Mouse (Mus musculus) liver, embryonic 11.5 days (tissue): ENCODE data around the gene Naa20. TPM values are rescaled to one million over a fixed set of nuclear protein-coding genes. Genes with fewer than 3 reads are reported as not detected.
"Not testable (repeated sequence)": the region's sequence is repeated elsewhere in the genome, so short reads cannot be mapped to it uniquely, and the experiment has no call there.

ENCODE experiments used
- ATAC-seq: fragments of 200-750 bp; cut with Nextera tagmentation; replicated peaks from 2 replicates; pipeline ENCODE4 v1.8.0; 2017; ENCODE audit warnings: moderate number of reproducible peaks, mild to moderate bottlenecking, moderate TSS enrichment, moderate library complexity; ENCODE audit not compliant: low FRiP score
- DNase-seq: peaks from one replicate; pipeline ENCODE4 v3.0.0-alpha.2; 2017; ENCODE audit warnings: low spot score
- H3K27ac ChIP-seq: fragments of 300-500 bp; sonication (generic); 2 replicates; pipeline ENCODE4 v1.5.1; 2014; ENCODE audit warnings: mild to moderate bottlenecking, low read depth, low read length, control low read depth
- H3K27me3 ChIP-seq: fragments of 300-500 bp; sonication (generic); replicated peaks from 2 replicates; pipeline ENCODE4 v1.6.1; 2014; ENCODE audit warnings: low read length, mixed read lengths; ENCODE audit not compliant: control insufficient read depth, insufficient read depth
- H3K36me3 ChIP-seq: fragments of 300-500 bp; sonication (generic); 2 replicates; pipeline ENCODE4 v1.6.1; 2014; ENCODE audit warnings: mild to moderate bottlenecking, low read length, moderate library complexity, mixed read lengths; ENCODE audit not compliant: control insufficient read depth, insufficient read depth
- H3K4me1 ChIP-seq: fragments of 300-500 bp; sonication (generic); replicated peaks from 2 replicates; pipeline ENCODE4 v1.6.1; 2014; ENCODE audit warnings: low read length, mixed read lengths; ENCODE audit not compliant: control insufficient read depth, insufficient read depth
- H3K4me2 ChIP-seq: fragments of 300-500 bp; sonication (generic); 2 replicates; pipeline ENCODE4 v1.6.1; 2014; ENCODE audit warnings: mild to moderate bottlenecking, control low read depth, moderate library complexity
- H3K4me3 ChIP-seq: fragments of 300-500 bp; sonication (generic); 2 replicates; pipeline ENCODE4 v1.5.1; 2014; ENCODE audit warnings: low read depth, low read length, control low read depth
- H3K9ac ChIP-seq: fragments of 300-500 bp; sonication (generic); 2 replicates; pipeline ENCODE4 v1.6.1; 2014; ENCODE audit warnings: low read depth, low read length, control low read depth
- H3K9me3 ChIP-seq: fragments of 300-500 bp; sonication (generic); 2 replicates; pipeline ENCODE4 v1.6.1; 2016; ENCODE audit warnings: low read length, inconsistent platforms, mixed read lengths; ENCODE audit not compliant: control insufficient read depth
- WGBS: fragments of 180-500 bp; shearing (Covaris S2); extraction: QIAGEN DNeasy Blood & Tissue Kit; methylation state at CpG from one replicate; pipeline ENCODE4 v1.1.7; 2014; 5-methylcytosine and 5-hydroxymethylcytosine counted together
- polyA plus RNA-seq: library from polyadenylated mRNA; unstranded; fragments of >200 nt; fragmentation: Nextera tagmentation; extraction: Ambion mirVana; gene quantifications from 2 replicates; pipeline ENCODE4 v1.2.1, GENCODE M21; 2014

Gene Naa20
- polyA plus RNA-seq, 1 experiment from 2014 or later, result 156 TPM

DNA sequence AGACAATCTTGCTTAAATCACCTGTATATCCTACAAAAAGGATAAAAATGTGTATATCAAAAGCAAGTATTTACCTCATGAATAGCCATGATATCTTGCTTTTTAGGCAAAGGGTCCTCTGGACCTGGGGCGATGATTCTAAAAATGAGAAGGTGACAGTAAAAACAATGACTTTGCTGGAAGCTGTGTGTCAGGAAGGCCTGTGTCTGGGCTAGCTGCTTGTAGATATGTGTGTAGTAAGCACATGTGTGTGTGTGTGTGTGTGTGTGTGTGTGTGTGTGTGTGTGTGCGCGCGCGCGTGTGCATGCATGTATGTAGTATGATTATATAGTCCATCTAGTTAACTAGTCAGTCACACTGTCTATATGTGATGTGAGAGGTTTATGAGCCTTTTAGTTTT lies 8.1 kb upstream of the Naa20 start:
- ATAC-seq, result no peak
- Histone ChIP-seq H3K9ac (no peak overlapping the region), H3K9me3 (no peaks in the 10 kb centered on the region), H3K27me3 (no peaks in the 10 kb centered on the region), H3K4me2 (no peak overlapping the region), H3K4me1 (no peaks in the 10 kb centered on the region), H3K36me3 (no peaks in the 10 kb centered on the region), H3K27ac (no peak overlapping the region), H3K4me3 (no peak overlapping the region)
- DNase-seq, result no peak
- 96% methylated on average over 6 of the region's 6 CpGs for WGBS

DNA sequence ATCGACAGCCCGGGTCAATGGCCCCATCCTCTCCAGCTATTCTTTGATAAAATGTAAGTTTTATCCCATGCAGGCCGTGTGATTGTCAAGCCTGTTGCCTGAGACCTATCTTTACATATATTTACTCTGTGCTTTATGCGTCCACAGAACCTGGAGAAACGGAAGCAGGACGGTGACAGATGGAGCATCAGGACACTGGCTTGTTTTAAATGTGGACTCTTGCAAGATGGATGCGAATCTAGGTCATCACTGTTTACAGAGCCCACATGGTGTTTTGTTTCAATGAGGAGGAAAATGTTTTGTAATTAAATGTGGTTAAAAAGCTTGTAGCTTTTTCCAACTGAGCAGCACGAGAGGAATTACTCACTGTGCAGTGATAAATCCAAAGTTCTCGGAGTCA lies 3.8 kb upstream of the Naa20 start:
- Histone ChIP-seq H3K36me3 (no peaks in the 10 kb centered on the region), H3K4me2 (no peak overlapping the region), H3K9me3 (no peaks in the 10 kb centered on the region), H3K9ac (no peak overlapping the region), H3K27ac (no peak overlapping the region), H3K4me3 (no peak overlapping the region), H3K4me1 (no peaks in the 10 kb centered on the region), H3K27me3 (no peaks in the 10 kb centered on the region)
- 79% methylated on average over 9 of the region's 9 CpGs for WGBS
- ATAC-seq, result no peak
- no peak for DNase-seq

DNA sequence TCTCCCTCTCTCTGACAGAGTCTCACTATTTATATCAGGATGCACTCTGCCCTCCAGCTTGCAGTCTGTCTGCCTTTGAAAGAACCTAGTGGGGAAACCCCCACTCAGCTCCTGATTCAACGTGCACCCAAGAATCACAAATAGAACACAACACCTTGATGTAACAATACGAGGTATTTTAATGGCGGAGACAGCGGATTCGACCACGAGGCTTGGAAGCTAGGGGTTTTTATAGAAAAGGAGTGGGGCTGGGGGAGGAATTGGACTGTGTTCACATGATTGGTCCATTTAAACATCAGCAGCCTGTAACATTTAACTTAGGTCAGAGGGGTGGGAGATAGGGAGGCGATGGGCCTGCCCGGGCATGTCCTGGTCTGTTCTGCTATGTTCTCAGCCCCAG lies 1.6 kb upstream of the Naa20 start:
- DNase-seq, H3K9me3 ChIP-seq, H3K27me3 ChIP-seq, H3K27ac ChIP-seq, H3K4me2 ChIP-seq, ATAC-seq, H3K4me3 ChIP-seq, H3K36me3 ChIP-seq, H3K9ac ChIP-seq: not testable (repeated sequence)
- H3K4me1 ChIP-seq, result peaks cover 11% of the 10 kb centered on the region
- WGBS, result 70% methylated on average over 7 of the region's 8 CpGs

DNA sequence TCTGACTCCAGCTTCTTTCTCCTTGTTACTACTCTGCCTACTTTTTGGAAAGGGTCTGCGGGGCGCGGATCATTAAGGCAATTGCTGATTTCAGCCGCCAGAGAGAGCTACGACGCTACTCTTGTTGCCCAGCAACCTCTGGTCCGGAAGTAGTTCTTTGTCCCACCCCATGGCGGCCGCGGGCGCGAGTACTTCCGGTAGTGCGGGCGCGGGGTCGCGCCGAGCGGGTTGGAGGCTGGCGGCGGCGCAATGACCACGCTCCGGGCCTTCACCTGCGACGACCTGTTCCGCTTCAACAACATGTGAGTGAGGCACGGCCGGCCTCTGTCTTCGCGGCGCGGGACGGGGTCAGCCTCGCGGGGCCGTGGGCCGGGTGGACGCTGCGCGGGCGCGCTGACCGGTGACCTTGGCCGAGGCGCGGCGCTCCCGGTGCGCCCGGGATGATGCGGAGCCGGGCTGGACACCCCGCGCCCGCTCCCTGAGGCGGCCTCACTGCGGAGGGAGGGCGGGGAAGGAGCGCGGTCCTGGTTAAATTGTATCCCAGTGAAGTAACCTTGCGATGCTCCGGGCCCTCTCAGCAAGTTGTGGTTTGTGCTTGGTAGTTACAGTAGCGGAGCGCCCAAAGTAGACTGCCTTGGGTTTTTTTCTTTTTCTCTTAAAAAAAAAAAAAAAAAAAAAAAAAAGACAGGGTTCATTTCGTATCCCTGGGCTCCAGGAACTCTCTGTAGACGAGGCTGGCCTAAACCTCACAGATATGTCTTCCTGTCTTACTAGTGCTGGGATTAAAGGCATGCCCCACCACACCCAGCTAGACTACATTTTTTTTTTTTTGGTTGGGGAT lies 1.4 kb downstream of the Naa20 start:
- peak overlapping the region; percentile 90 for H3K9ac ChIP-seq
- H3K4me1 ChIP-seq, result peaks cover 13% of the 10 kb centered on the region
- peak overlapping the region; percentile 94 for H3K4me3 ChIP-seq
- under 1% methylated on average over 68 of the region's 68 CpGs for WGBS
- no peaks in the 10 kb centered on the region for H3K9me3 ChIP-seq
- H3K27ac ChIP-seq, result peak overlapping the region; percentile 86
- H3K36me3 ChIP-seq, result 0 out of 2 replicates have a peak, but pooled peaks cover 3% of the 10 kb centered on the region
- DNase-seq (peak; percentile 87), ATAC-seq (peak; percentile 94)
- H3K27me3 ChIP-seq, result no peaks in the 10 kb centered on the region
- peak overlapping the region; percentile 77 for H3K4me2 ChIP-seq

DNA sequence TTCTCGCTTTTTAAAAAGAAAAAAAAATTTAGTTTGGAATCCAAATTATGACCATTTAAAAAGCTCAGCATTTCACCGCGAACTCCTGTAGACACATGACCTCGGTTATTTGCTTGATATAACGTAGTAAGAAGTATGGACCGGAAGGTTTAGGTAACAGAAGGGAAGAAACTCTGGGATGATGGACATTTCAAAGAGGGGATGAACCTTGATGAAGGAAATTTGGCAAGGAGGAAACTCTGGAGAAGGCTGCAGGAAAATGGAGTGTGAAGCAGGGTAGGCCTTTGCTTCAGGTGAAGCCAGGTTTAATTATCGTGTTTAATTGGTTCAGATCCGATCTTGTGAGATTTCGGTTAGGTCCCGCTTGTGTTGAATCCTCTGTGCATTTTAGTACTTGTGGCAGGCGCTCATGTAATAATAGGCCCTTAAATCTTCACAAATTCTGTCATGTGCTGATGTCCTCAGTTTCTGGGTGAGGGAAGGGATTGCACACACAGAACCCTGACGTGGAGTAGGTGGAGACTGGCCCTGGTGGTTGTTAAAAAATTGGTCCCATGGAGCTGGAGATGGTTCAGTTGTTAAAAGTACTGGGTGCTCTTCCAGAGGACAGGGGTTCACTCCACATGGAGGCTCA lies 2.2 kb downstream of the Naa20 start:
- H3K27ac ChIP-seq, result no peak overlapping the region; the same call in 1 of the 2 replicates
- H3K36me3 ChIP-seq, result peaks cover 7% of the 10 kb centered on the region
- H3K4me2 ChIP-seq, result peak overlapping the region; percentile 77
- 27% methylated on average over 12 of the region's 12 CpGs for WGBS
- no peak for ATAC-seq
- H3K27me3 ChIP-seq, result no peaks in the 10 kb centered on the region
- peak overlapping the region; percentile 94 for H3K4me3 ChIP-seq
- no peak for DNase-seq
- H3K4me1 ChIP-seq, result peaks cover 13% of the 10 kb centered on the region
- peak overlapping the region; percentile 90 for H3K9ac ChIP-seq
- H3K9me3 ChIP-seq, result no peaks in the 10 kb centered on the region

DNA sequence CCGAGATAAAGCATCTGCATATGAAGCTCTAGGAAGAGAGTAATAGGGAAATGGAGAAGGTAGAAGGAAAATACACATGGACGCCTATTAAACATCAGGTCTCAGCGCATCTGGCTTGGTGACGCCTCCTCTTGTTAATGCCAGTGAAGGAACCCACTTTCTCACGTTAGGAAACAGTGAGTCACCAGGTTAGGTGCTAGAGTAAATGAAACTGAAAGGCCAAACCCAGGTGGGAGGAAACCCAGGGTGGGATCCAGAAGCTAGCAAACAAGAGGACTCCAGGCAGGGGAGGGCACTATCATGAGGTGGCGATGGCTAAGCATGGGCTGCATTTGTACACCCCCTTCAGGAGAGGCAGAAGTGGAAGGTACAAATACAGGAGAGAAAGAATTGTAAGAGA lies 3.3 kb downstream of the Naa20 start:
- Histone ChIP-seq H3K4me1 (peaks cover 13% of the 10 kb centered on the region), H3K9ac (no peak overlapping the region), H3K9me3 (no peaks in the 10 kb centered on the region), H3K27me3 (no peaks in the 10 kb centered on the region), H3K36me3 (peaks cover 7% of the 10 kb centered on the region), H3K4me2 (peak overlapping the region; percentile 4), H3K27ac (no peak overlapping the region), H3K4me3 (no peak overlapping the region)
- 76% methylated on average over 6 of the region's 6 CpGs for WGBS
- ATAC-seq, result no peak
- no peak for DNase-seq

DNA sequence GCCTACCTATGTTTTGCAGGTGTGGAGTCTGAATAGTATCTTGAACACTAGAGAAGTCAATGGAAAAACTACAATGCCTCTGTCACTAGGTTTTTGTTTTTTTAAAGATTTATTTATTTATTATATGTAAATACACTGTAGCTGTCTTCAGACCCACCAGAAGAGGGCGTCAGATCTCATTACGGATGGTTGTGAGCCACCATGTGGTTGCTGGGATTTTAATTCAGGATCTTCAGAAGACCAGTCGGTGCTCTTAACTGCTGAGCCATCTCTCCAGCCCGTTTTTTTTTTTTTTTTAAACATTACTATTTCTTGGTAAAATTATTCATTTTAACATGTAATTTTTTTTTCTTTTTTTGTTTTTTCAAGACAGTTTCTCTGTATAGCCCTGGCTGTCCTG lies 4.0 kb downstream of the Naa20 start:
- not testable (repeated sequence) for H3K9ac ChIP-seq, DNase-seq, H3K27me3 ChIP-seq, H3K4me2 ChIP-seq, H3K9me3 ChIP-seq, H3K4me3 ChIP-seq, H3K36me3 ChIP-seq, ATAC-seq, H3K27ac ChIP-seq
- 48% methylated on average over 4 of the region's 4 CpGs for WGBS
- peaks cover 13% of the 10 kb centered on the region for H3K4me1 ChIP-seq

DNA sequence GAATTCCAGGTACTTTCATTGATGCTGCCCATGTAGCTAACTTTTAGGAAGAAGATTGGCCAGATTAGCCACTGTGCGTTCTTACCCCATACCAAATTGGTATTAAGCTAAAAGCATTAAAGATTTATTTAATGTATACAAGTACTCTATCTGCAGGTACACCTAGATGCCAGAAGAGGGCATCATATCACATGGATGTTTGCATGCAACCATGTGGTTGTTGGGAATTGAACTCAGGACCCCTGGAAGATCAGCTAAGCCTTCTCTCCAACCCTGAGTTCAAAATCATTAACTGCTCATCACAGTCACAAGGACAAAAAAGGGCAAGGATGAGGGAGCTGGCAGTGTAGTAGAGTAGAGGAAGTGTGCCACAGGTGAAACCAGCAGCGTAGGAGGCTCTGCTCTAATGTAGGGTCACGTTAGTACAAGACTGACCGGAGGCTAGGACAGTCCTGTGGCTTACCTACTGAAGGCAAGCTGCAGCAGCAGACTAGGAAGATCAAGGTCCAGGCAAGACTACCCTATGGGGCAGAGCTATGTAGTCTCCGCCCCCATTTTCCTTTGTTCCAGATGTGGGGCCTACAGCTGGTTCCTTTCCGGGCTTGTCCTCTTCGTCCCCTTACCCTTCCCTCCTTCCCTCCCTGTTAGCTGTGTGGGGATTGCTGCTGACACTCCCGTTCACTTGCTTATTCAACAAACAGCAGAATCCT lies 19.2 kb downstream of the Naa20 start:
- Histone ChIP-seq H3K27ac (no peak overlapping the region), H3K36me3 (peaks cover 19% of the 10 kb centered on the region; the same call in 1 of the 2 replicates), H3K9ac (no peak overlapping the region), H3K27me3 (no peaks in the 10 kb centered on the region), H3K4me3 (no peak overlapping the region), H3K4me1 (no peaks in the 10 kb centered on the region), H3K4me2 (no peak overlapping the region), H3K9me3 (no peaks in the 10 kb centered on the region)
- DNase-seq (no peak), ATAC-seq (no peak)
- WGBS, result 90% methylated on average over 8 of the region's 8 CpGs
